Mouse (Mus musculus): ENCODE data around the gene Npy2r. TPM values are rescaled to one million over a fixed set of nuclear protein-coding genes. Genes with fewer than 3 reads are reported as not detected.

Npy2r gene
- not detected for polyA plus RNA-seq (2017; shearing (Covaris generic))

GRCm38 (mm10) chr3:82547908-82548721, at the start of gene Npy2r:
Npy2r (minus strand) TSS chr3:82548084.
- no peak for ATAC-seq

- ATAC-seq: no peak
Measured at GRCm38 (mm10) chr3:82557786-82558185, 9.9 kb upstream of the Npy2r start.

GRCm38 (mm10) chr3:82556311-82556828, 8.5 kb upstream of the Npy2r start:
- ATAC-seq: no peak

- no peak for ATAC-seq
Measured at GRCm38 (mm10) chr3:82549932-82550331, 2.0 kb upstream of the Npy2r start.

GRCm38 (mm10) chr3:82548753-82549152, 869 bp upstream of the Npy2r start:
- no peak for ATAC-seq

- ATAC-seq: no peak
Measured at GRCm38 (mm10) chr3:82541449-82541848, 6.4 kb downstream of the Npy2r start.

- no peak for ATAC-seq
Measured at GRCm38 (mm10) chr3:82539951-82540350, 7.9 kb downstream of the Npy2r start.

GRCm38 (mm10) chr3:82524792-82525191, 23.1 kb downstream of the Npy2r start:
- no peak for ATAC-seq

GRCm38 (mm10) chr3:82498006-82498405, 49.9 kb downstream of the Npy2r start:
- ATAC-seq: no peak

Other genes with a start within 250 kb of the Npy2r start
- gene Map9, start 190.0 kb downstream of the Npy2r start, polyA plus RNA-seq (2017; shearing (Covaris generic)): 1 to 10 TPM in 1 of 2 experiments, under 1 TPM in 1; 0.57 to 1.1 TPM

Measured in CD4-positive, CD25-positive, alpha-beta regulatory T cell, adult 4 months (primary cell).